Mouse (Mus musculus): ENCODE measurements at regions not wholly inside any gene's neighbourhood (a gene's known extent, or its start where the extent isn't known, plus 50 kb on each side); places are given as distances from the start of the nearest gene placed in this dataset.

DNA sequence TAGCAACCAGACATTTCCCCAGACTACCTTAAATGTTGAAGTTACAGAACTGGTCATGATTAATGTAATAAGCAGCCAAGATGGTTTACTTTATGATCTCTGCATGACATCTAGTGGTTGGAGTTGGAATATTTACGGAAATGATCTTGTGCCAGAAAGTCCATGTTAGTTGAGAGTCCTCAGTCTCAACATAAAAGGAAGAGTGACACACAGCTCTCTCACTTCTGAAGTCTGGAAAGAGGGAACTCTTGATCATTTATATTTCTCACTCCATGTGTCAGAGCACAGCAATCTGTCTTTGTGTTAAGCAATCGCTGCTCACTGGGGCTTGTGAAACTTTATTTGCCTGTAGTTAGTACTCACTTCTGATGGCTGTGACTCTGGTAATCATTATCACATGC lies 709.1 kb upstream of the N6amt1 start:
- TF ChIP-seq CTCF (IDR thresholded peaks at IDR 0.05; ENCODE audit: low read depth, low read length) (no peak), GATA1 (IDR thresholded peaks at IDR 0.05; ENCODE audit: borderline replicate concordance, low read length) (no peak), TAL1 (conservative IDR thresholded peaks at IDR 0.05; ENCODE audit: low read depth, low read length) (no peak), POLR2AphosphoS5 (IDR thresholded peaks at IDR 0.05; ENCODE audit: insufficient replicate concordance, low read depth, low read length) (no peak), GATA2 (IDR thresholded peaks at IDR 0.05; ENCODE audit: borderline replicate concordance, low read depth, low read length) (no peak)

Data from G1E (cell line).